Mouse (Mus musculus) CD4-positive naive resting alpha-beta T cell, adult 76 days (primary cell): ENCODE data around the gene Pappa. TPM values are rescaled to one million over a fixed set of nuclear protein-coding genes. Genes with fewer than 3 reads are reported as not detected.

Experiments
- total RNA-seq: library from RNA; stranded (reverse); gene quantifications from one replicate; pipeline ENCODE4 v1.2.4, GENCODE M21; 2023

Gene Pappa
- not detected for total RNA-seq

GRCm38 (mm10) chr4:65123741-65124224, at the start of gene Pappa:
Gene Pappa (plus strand): TSS chr4:65124174.

